Mouse (Mus musculus): ENCODE results near the gene Ccnd2. TPM values are rescaled to one million over a fixed set of nuclear protein-coding genes. Genes with fewer than 3 reads are reported as not detected.

Gene Ccnd2
- total and polyA plus RNA-seq, 3 experiments, result 67.3 to 407 (median 198) TPM

GRCm38 (mm10) chr6:127157321-127157720 is 5.3 kb upstream of the Ccnd2 start:
- Histone ChIP-seq H3K4me1 (ENCODE audit: control insufficient read depth in 1 of 2, insufficient read depth in 2 of 2, low read length in 2 of 2) (peaks cover 0 to 10% of the 10 kb centered on the region in 2 experiments; a peak in 2 of 4 replicates), H3K9me3 (replicated peaks; ENCODE audit: insufficient read depth, low read length) (no peaks in the 10 kb centered on the region), H3K79me2 (ENCODE audit: control insufficient read depth, insufficient read depth, low read length, poor library complexity) (peaks cover 1% of the 10 kb centered on the region; the same call in 1 of the 2 replicates), H3K27me3 (ENCODE audit: control insufficient read depth in 1 of 2, insufficient read depth in 2 of 2, low read length in 2 of 2) (peaks cover 14 to 25% of the 10 kb centered on the region in 2 experiments), H3K4me3 (ENCODE audit: control insufficient read depth in 1 of 2, insufficient read depth in 1 of 2, low read depth in 2 of 2, low read length in 2 of 2) (no peak overlapping the region), H3K9ac (ENCODE audit: control insufficient read depth, low read depth, low read length, poor library complexity, severe bottlenecking) (no peak overlapping the region), H3K36me3 (ENCODE audit: control insufficient read depth in 1 of 2, insufficient read depth in 2 of 2, low read length in 2 of 2) (no peaks in the 10 kb centered on the region; a peak in 1 of 4 replicates), H3K27ac (ENCODE audit: control insufficient read depth, low read depth, low read length) (no peak overlapping the region)
- TF ChIP-seq ZC3H11A (IDR thresholded peaks at IDR 0.05; ENCODE audit: low read depth, low read length), result no peak
- TF ChIP-seq KAT2A (conservative IDR thresholded peaks at IDR 0.05; ENCODE audit: low read depth, low read length), result no peak
- TF ChIP-seq UBTF (IDR thresholded peaks at IDR 0.05; ENCODE audit: borderline replicate concordance, insufficient read depth, low read depth, low read length), result no peak
- no peak for TF ChIP-seq TBP (IDR thresholded peaks at IDR 0.05; ENCODE audit: low read depth, low read length)
- no peak for TF ChIP-seq MXI1 (IDR thresholded peaks at IDR 0.05; ENCODE audit: low read depth, low read length)
- no peak for TF ChIP-seq SIN3A (IDR thresholded peaks at IDR 0.05; ENCODE audit: low read length)
- no peak for TF ChIP-seq MAX (IDR thresholded peaks at IDR 0.05; ENCODE audit: low read length)
- TF ChIP-seq SMC3 (IDR thresholded peaks at IDR 0.05; ENCODE audit: low read depth, low read length), result no peak
- no peak for TF ChIP-seq POLR2AphosphoS5 (IDR thresholded peaks at IDR 0.05; ENCODE audit: borderline replicate concordance, low read depth, low read length)
- no peak for TF ChIP-seq MYC (IDR thresholded peaks at IDR 0.05; ENCODE audit: low read depth, low read length)
- no peak for TF ChIP-seq TAL1 (IDR thresholded peaks at IDR 0.05; ENCODE audit: low read length)
- no peak for TF ChIP-seq RAD21 (IDR thresholded peaks at IDR 0.05; ENCODE audit: low read depth, low read length)
- no peak for TF ChIP-seq NRF1 (IDR thresholded peaks at IDR 0.05; ENCODE audit: insufficient read depth, low read depth, low read length, poor library complexity, severe bottlenecking)
- no peak for TF ChIP-seq POLR2A (IDR thresholded peaks at IDR 0.05; ENCODE audit: control insufficient read depth in 1 of 2, insufficient read depth in 1 of 2, low read depth in 1 of 2, low read length in 2 of 2, poor library complexity in 1 of 2)
- DNase-seq (ENCODE audit: low read depth, low spot score), result no peak

GRCm38 (mm10) chr6:127155468-127155867 is 3.5 kb upstream of the Ccnd2 start:
- peak overlapping the region; percentile 27 for H3K9ac ChIP-seq (ENCODE audit: control insufficient read depth, low read depth, low read length, poor library complexity, severe bottlenecking)
- H3K4me3 ChIP-seq (ENCODE audit: control insufficient read depth in 1 of 2, insufficient read depth in 1 of 2, low read depth in 2 of 2, low read length in 2 of 2), result no peak overlapping the region
- TF ChIP-seq RAD21 (IDR thresholded peaks at IDR 0.05; ENCODE audit: low read depth, low read length), result no peak
- peak; percentile 54; the same call in 1 of the 2 replicates for TF ChIP-seq MAX (IDR thresholded peaks at IDR 0.05; ENCODE audit: low read length)
- DNase-seq (ENCODE audit: low read depth, low spot score), result peak; percentile 41
- peaks cover 0 to 10% of the 10 kb centered on the region in 2 experiments; a peak in 2 of 4 replicates for H3K4me1 ChIP-seq (ENCODE audit: control insufficient read depth in 1 of 2, insufficient read depth in 2 of 2, low read length in 2 of 2)
- peaks cover 14 to 25% of the 10 kb centered on the region in 2 experiments for H3K27me3 ChIP-seq (ENCODE audit: control insufficient read depth in 1 of 2, insufficient read depth in 2 of 2, low read length in 2 of 2)
- H3K9me3 ChIP-seq (replicated peaks; ENCODE audit: insufficient read depth, low read length), result no peaks in the 10 kb centered on the region
- peaks cover 6% of the 10 kb centered on the region for H3K79me2 ChIP-seq (ENCODE audit: control insufficient read depth, insufficient read depth, low read length, poor library complexity)
- H3K36me3 ChIP-seq (ENCODE audit: control insufficient read depth in 1 of 2, insufficient read depth in 2 of 2, low read length in 2 of 2), result no peaks in the 10 kb centered on the region; a peak in 1 of 4 replicates
- H3K27ac ChIP-seq (ENCODE audit: control insufficient read depth, low read depth, low read length), result no peak overlapping the region

Data from MEL (cell line).